Mouse (Mus musculus) hindbrain, embryonic 12.5 days (tissue): ENCODE measurements around the gene Defb13. TPM values are rescaled to one million over a fixed set of nuclear protein-coding genes. Genes with fewer than 3 reads are reported as not detected.
"Not testable (repeated sequence)": the region's sequence is repeated elsewhere in the genome, so short reads cannot be mapped to it uniquely, and the experiment has no call there.

Experiments used
- ATAC-seq: fragments of 200-750 bp; cut with Nextera tagmentation; 2 replicates; pipeline ENCODE4 v1.8.0; 2017; ENCODE audit warnings: moderate TSS enrichment; ENCODE audit not compliant: low FRiP score
- H3K27ac ChIP-seq: fragments of 300-500 bp; sonication (generic); 2 replicates; pipeline ENCODE4 v1.5.1; 2016; ENCODE audit warnings: mild to moderate bottlenecking
- H3K27me3 ChIP-seq: fragments of 300-500 bp; sonication (generic); 2 replicates; pipeline ENCODE4 v1.6.1; 2016; ENCODE audit warnings: mild to moderate bottlenecking
- H3K36me3 ChIP-seq: fragments of 300-500 bp; sonication (generic); 2 replicates; pipeline ENCODE4 v1.6.1; 2016; ENCODE audit warnings: mild to moderate bottlenecking
- H3K4me1 ChIP-seq: fragments of 300-500 bp; sonication (generic); 2 replicates; pipeline ENCODE4 v1.6.1; 2016
- H3K4me2 ChIP-seq: fragments of 300-500 bp; sonication (generic); replicated peaks from 2 replicates; pipeline ENCODE4 v1.6.1; 2016; ENCODE audit warnings: mild to moderate bottlenecking
- H3K4me3 ChIP-seq: fragments of 300-500 bp; sonication (generic); 2 replicates; pipeline ENCODE4 v1.5.1; 2016; ENCODE audit warnings: mild to moderate bottlenecking
- H3K9ac ChIP-seq: fragments of 300-500 bp; sonication (generic); 2 replicates; pipeline ENCODE4 v1.6.1; 2016; ENCODE audit warnings: mild to moderate bottlenecking, moderate library complexity
- H3K9me3 ChIP-seq: fragments of 300-500 bp; sonication (generic); replicated peaks from 2 replicates; pipeline ENCODE4 v1.6.1; 2016; ENCODE audit warnings: mild to moderate bottlenecking
- WGBS: fragments of 180-500 bp; shearing (Covaris S2); methylation state at CpG from one replicate; pipeline ENCODE4 v1.1.7; 2016; 5-methylcytosine and 5-hydroxymethylcytosine counted together
- polyA plus RNA-seq: library from polyadenylated mRNA; unstranded; fragments of >200 nt; fragmentation: Nextera tagmentation; extraction: Ambion mirVana; gene quantifications from 2 replicates; pipeline ENCODE4 v1.2.1, GENCODE M21; 2016

Defb13 gene
- polyA plus RNA-seq: not detected in 2 replicates

DNA sequence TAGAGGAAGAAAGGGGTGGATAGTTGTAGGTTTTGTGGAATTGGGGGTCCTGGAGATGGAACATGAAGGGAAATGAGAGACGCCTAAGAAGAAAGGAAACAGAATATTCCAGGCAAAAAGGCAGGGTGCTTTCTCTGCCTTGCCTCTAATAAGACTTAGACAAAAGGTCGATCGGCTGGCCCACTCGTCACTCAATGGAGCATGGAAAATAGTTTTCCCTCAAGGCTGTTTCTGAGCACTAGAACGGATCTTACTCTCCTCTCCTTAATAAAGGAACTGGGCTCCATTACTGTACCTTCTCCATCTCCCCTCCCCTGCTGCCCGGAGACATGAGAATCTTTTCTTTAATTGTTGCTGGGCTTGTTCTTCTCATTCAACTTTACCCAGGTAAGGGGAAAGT is at the start of gene Defb13:
Defb13 (plus strand) TSS at position 301 of the 400 bp plus-strand sequence.
- no peak within 1 kb of the TSS for H3K4me2 ChIP-seq
- H3K4me1 ChIP-seq: no peaks in the 10 kb centered on the region
- no peaks in the 10 kb centered on the region for H3K9me3 ChIP-seq
- no peak within 1 kb of the TSS for H3K9ac ChIP-seq
- H3K27me3 ChIP-seq: no peaks in the 10 kb centered on the region
- H3K4me3 ChIP-seq: no peak within 1 kb of the TSS
- no peaks in the 10 kb centered on the region for H3K36me3 ChIP-seq
- H3K27ac ChIP-seq: no peak within 1 kb of the TSS
- no peak for ATAC-seq
- WGBS: 85% methylated on average over 6 of the region's 6 CpGs

- H3K4me2 ChIP-seq, ATAC-seq, H3K27me3 ChIP-seq, H3K36me3 ChIP-seq, H3K9ac ChIP-seq, H3K27ac ChIP-seq, H3K9me3 ChIP-seq, H3K4me3 ChIP-seq, H3K4me1 ChIP-seq: not testable (repeated sequence)
Measured at GRCm38 (mm10) chr8:21906290-21906689, 40.3 kb upstream of the Defb13 start, which contains the start of gene Defb11. Defb11 (minus strand) TSS chr8:21906412.

GRCm38 (mm10) chr8:21911931-21912330 is 34.6 kb upstream of the Defb13 start:
- no peaks in the 10 kb centered on the region for H3K9me3 ChIP-seq
- H3K27ac ChIP-seq: no peak overlapping the region
- H3K4me2 ChIP-seq: no peak overlapping the region
- H3K9ac ChIP-seq: no peak overlapping the region
- 30% methylated on average over 1 of the region's 1 CpGs for whole genome bisulfite sequencing
- no peak for ATAC-seq
- no peaks in the 10 kb centered on the region for H3K27me3 ChIP-seq
- no peak overlapping the region for H3K4me3 ChIP-seq
- H3K36me3 ChIP-seq: no peaks in the 10 kb centered on the region
- H3K4me1 ChIP-seq: no peaks in the 10 kb centered on the region

- no peaks in the 10 kb centered on the region for H3K9me3 ChIP-seq
- no peak overlapping the region for H3K9ac ChIP-seq
- H3K4me2 ChIP-seq: no peak overlapping the region
- H3K27me3 ChIP-seq: no peaks in the 10 kb centered on the region
- H3K36me3 ChIP-seq: no peaks in the 10 kb centered on the region
- no peak for ATAC-seq
- 28% methylated on average over 2 of the region's 2 CpGs for WGBS
- no peaks in the 10 kb centered on the region for H3K4me1 ChIP-seq
- no peak overlapping the region for H3K27ac ChIP-seq
- H3K4me3 ChIP-seq: no peak overlapping the region
Measured at GRCm38 (mm10) chr8:21912554-21912953, 34.0 kb upstream of the Defb13 start.

GRCm38 (mm10) chr8:21915625-21916024 is 30.9 kb upstream of the Defb13 start:
- no peak overlapping the region for H3K4me2 ChIP-seq
- WGBS: 89% methylated on average over 3 of the region's 3 CpGs
- H3K4me3 ChIP-seq: no peak overlapping the region
- H3K27me3 ChIP-seq: no peaks in the 10 kb centered on the region
- no peak overlapping the region for H3K27ac ChIP-seq
- no peaks in the 10 kb centered on the region for H3K4me1 ChIP-seq
- H3K9me3 ChIP-seq: no peaks in the 10 kb centered on the region
- no peak for ATAC-seq
- no peak overlapping the region for H3K9ac ChIP-seq
- no peaks in the 10 kb centered on the region for H3K36me3 ChIP-seq

DNA sequence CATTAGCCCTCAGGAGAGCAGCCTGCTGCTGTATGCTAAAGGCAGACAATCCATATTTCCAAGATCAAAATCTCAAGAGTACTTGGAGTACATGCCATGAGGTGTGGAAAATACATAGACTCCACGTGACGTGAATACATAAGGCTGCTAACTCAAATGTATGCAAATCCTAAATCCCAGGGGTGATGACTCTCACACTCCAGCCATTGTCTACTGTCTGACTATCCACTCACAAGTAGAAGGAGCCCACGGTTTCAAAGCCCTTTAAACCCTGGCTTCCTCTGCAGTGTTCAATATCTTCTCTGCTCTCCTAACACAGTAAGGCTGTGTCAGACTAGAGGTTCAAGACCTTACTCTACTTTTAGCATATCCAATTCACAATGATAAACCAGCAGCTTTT is 15.8 kb upstream of the Defb13 start:
- not testable (repeated sequence) for H3K27ac ChIP-seq, H3K9me3 ChIP-seq, H3K36me3 ChIP-seq, ATAC-seq, H3K27me3 ChIP-seq, H3K4me3 ChIP-seq, H3K9ac ChIP-seq, H3K4me2 ChIP-seq, H3K4me1 ChIP-seq
- 84% methylated on average over 3 of the region's 3 CpGs for WGBS

GRCm38 (mm10) chr8:21932610-21933009 is 14.0 kb upstream of the Defb13 start, which contains the start of gene Defb15:
Defb15 (minus strand) TSS chr8:21932710.
- no peak for ATAC-seq
- no peaks in the 10 kb centered on the region for H3K27me3 ChIP-seq
- no peak within 1 kb of the TSS for H3K4me2 ChIP-seq
- no peaks in the 10 kb centered on the region for H3K9me3 ChIP-seq
- H3K36me3 ChIP-seq: no peaks in the 10 kb centered on the region
- 93% methylated on average over 6 of the region's 6 CpGs for WGBS
- H3K4me3 ChIP-seq: no peak within 1 kb of the TSS
- no peak within 1 kb of the TSS for H3K9ac ChIP-seq
- no peak within 1 kb of the TSS for H3K27ac ChIP-seq
- H3K4me1 ChIP-seq: no peaks in the 10 kb centered on the region

DNA sequence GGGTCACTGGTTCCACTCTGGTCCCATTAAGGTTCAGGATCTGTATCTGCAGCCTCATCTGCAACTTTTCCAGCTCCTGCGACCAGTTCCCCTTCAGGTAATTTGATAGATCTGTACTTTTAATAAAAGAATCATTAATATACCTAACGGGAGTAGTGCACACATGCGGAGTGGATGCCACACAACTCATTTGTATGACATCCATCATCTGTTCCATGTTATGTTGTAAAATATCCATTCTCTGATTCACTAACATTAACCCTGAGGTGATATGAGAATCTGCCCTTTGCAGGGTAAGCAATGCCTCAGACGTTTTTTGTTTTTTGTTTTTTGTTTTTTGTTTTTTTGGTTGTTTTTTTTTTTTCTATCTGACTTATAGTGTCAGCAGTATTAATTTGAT is 8.5 kb upstream of the Defb13 start, which contains the start of gene Defb35:
Defb35 (plus strand) TSS at position 301 of the 400 bp plus-strand sequence.
- 87% methylated on average over 4 of the region's 4 CpGs for WGBS

GRCm38 (mm10) chr8:21947311-21948017 is 902 bp downstream of the Defb13 start:
- 61% methylated on average over 9 of the region's 9 CpGs for WGBS
- no peak for ATAC-seq
- no peaks in the 10 kb centered on the region for H3K36me3 ChIP-seq
- H3K27me3 ChIP-seq: no peaks in the 10 kb centered on the region
- H3K4me3 ChIP-seq: no peak overlapping the region
- H3K4me1 ChIP-seq: no peaks in the 10 kb centered on the region
- no peak overlapping the region for H3K27ac ChIP-seq
- no peaks in the 10 kb centered on the region for H3K9me3 ChIP-seq
- no peak overlapping the region for H3K9ac ChIP-seq
- H3K4me2 ChIP-seq: no peak overlapping the region

More for the DNA sequence above, 8.5 kb upstream of the Defb13 start, which contains the start of gene Defb35:
- H3K9me3 ChIP-seq, H3K4me3 ChIP-seq, H3K9ac ChIP-seq, ATAC-seq, H3K36me3 ChIP-seq, H3K4me2 ChIP-seq, H3K27me3 ChIP-seq, H3K27ac ChIP-seq, H3K4me1 ChIP-seq: not testable (repeated sequence)

GRCm38 (mm10) chr8:21955321-21955720 is 8.8 kb downstream of the Defb13 start:
- Histone ChIP-seq H3K4me3 (no peak overlapping the region), H3K4me1 (no peaks in the 10 kb centered on the region), H3K4me2 (no peak overlapping the region), H3K9me3 (no peaks in the 10 kb centered on the region), H3K27ac (no peak overlapping the region), H3K27me3 (no peaks in the 10 kb centered on the region), H3K36me3 (no peaks in the 10 kb centered on the region), H3K9ac (no peak overlapping the region)
- WGBS: 8% methylated on average over 9 of the region's 9 CpGs
- no peak for ATAC-seq

DNA sequence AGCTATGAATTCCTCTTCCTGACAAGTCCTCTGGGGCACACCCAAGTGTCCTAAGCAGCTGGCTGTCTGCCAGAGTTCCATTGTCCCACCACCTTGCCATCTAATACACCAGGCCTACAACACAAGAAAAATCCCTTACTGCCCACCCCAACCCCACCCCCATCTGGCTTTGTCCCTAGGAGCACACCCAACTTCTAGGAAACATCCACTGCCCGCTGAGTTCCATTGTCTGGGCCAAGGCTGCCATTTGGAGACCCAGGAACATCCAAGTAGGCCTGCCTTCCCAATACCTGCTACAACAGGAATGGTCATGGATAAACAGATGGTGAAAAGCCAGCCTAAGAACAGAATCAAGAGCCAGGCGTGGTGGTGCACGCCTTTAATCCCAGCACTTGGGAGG is 9.8 kb downstream of the Defb13 start:
- 92% methylated on average over 3 of the region's 3 CpGs for WGBS
- no peaks in the 10 kb centered on the region for H3K9me3 ChIP-seq
- no peak overlapping the region for H3K4me3 ChIP-seq
- no peak for ATAC-seq
- no peak overlapping the region for H3K4me2 ChIP-seq
- H3K36me3 ChIP-seq: no peaks in the 10 kb centered on the region
- H3K4me1 ChIP-seq: no peaks in the 10 kb centered on the region
- no peak overlapping the region for H3K9ac ChIP-seq
- H3K27ac ChIP-seq: no peak overlapping the region
- no peaks in the 10 kb centered on the region for H3K27me3 ChIP-seq

DNA sequence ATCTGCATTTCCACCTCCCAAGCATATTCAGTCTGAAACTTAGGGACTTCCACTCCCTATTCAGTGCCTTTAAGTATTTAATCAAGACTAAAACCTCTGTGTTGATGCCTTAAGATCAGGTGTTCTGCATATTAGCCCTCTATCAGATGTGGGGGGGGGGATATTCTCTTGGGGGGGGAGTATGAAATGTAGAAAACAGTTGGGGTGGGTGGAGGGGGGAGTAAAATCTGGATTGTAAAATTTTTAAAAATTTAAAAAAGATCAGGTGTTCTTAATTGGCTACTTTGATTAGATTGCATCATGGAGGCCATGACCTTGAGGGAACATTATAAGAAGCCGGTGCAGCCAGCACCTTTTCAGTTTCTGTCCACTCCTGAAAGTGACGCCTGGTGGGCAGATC is 11.9 kb downstream of the Defb13 start, which contains the start of gene Fam90a1a:
Fam90a1a (plus strand) TSS at position 301 of the 400 bp plus-strand sequence.
- WGBS: 84% methylated on average over 2 of the region's 2 CpGs
- H3K27ac ChIP-seq: no peak within 1 kb of the TSS
- no peak within 1 kb of the TSS for H3K9ac ChIP-seq
- no peak for ATAC-seq
- H3K9me3 ChIP-seq: no peaks in the 10 kb centered on the region
- H3K4me1 ChIP-seq: no peaks in the 10 kb centered on the region
- no peaks in the 10 kb centered on the region for H3K27me3 ChIP-seq
- H3K36me3 ChIP-seq: no peaks in the 10 kb centered on the region
- H3K4me3 ChIP-seq: no peak within 1 kb of the TSS
- no peak within 1 kb of the TSS for H3K4me2 ChIP-seq

DNA sequence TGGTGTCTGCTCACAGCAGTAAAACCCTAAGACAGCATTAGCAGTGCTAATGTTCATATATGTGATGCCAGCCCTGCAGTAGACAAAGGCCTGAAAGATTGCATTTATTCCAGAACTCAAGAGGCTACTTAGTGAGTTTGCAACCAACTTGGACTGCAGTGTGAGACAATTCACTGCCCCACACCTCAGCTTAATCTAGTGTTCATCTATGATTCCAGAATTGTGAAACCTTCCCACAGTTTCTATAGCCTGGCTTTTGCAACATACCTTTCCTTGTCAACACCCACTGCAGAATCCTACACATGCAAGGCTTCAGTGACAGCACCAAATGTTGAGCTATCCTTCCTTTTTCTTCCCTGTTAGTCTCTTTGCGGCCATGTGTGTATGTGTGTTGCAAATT is 20.1 kb downstream of the Defb13 start:
- no peak overlapping the region for H3K9ac ChIP-seq
- 91% methylated on average over 1 of the region's 1 CpGs for WGBS
- no peaks in the 10 kb centered on the region for H3K9me3 ChIP-seq
- no peaks in the 10 kb centered on the region for H3K27me3 ChIP-seq
- H3K27ac ChIP-seq: no peak overlapping the region
- H3K4me3 ChIP-seq: no peak overlapping the region
- no peaks in the 10 kb centered on the region for H3K36me3 ChIP-seq
- H3K4me1 ChIP-seq: no peaks in the 10 kb centered on the region
- H3K4me2 ChIP-seq: no peak overlapping the region
- no peak for ATAC-seq
